Mouse (Mus musculus) cerebral cortex, adult 2 months (tissue): ENCODE measurements around the gene Tmem54.

Experiments
- WGBS: fragments of 180-500 bp; shearing (Covaris S2); methylation state at CpG from one replicate; pipeline ENCODE4 v1.1.7; 2018; 5-methylcytosine and 5-hydroxymethylcytosine counted together

The Tmem54 gene

DNA sequence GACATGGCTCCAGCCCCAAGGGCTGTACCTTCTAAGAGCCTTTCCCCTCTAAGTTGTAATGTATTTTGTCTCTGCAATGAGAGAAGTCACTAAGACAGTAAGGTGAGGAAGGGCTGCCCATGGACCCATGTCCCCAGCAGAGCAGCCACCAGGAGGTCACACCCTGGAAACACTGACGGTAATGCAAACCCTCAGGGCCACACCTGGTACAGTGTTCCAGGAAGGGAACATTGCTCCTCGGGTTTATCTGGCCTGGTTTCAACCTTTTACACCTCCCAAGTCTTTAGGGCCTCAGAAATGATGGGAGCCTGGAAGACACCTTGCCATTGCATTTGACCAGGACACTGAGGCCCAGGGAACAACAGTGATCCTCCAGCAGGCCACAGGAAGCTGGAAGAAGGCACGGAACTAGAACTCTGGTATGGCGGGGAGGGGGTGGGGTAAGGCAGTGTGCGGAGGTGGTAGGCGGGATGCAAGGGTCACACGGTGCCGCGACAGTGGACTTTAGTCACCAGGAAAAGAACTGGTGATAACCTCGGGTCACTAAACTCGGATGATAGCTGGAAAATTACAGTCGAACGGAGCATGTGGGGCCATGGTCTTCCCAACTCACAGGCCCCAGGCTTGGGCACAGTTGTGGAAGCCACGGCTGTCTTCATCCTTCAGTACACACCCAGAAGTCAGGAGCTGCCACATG lies 3.1 kb upstream of the Tmem54 start:
- 87% methylated on average over 14 of the region's 14 CpGs for WGBS

DNA sequence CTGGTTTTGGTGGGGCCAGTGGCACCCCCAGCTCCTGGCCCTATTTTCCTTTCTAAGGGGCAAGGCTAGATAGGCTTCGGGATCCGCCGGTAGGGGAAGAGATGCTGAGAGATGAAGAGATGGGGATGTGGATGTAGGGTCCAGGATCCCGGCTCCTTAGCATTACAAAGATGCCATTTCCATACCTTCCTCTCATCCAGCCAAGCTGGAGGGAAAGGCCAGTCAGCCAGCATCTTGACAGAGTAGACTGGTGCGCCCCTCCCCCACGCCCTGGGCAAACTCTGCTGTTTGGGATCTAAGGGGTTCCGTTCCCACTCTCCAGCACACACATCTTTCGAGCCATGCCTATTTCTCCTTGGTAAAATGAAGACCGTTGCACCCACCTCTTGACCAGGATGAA lies 725 bp downstream of the Tmem54 start:
- 51% methylated on average over 9 of the region's 9 CpGs for WGBS

DNA sequence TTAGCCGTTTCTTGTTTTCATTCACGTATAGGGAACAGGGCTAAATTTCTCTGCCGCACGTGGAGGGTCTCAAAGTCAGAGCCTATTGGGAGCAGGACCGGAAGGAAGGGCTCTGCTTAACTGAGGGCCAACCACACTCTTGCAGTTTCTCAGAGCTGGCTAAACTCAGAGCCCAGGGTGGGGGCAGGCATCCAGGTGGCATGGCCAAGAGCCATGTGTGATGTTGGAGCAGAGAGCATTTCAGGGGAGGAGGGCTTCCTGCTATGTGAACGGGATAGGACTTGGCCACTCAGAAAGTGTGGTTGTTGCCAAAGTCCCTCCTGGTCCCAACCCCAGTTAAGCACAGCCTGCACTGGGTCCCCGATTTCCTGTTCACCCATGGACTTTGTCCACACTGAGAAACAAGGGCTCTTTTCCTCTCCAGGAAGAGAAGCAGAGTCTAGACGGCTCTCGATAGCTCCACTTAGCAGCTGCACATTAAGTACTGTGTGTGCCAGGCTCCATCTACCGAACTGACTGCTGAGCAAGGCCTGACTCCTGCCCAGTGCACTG lies 2.1 kb downstream of the Tmem54 start:
- WGBS = 59% methylated on average over 10 of the region's 10 CpGs

DNA sequence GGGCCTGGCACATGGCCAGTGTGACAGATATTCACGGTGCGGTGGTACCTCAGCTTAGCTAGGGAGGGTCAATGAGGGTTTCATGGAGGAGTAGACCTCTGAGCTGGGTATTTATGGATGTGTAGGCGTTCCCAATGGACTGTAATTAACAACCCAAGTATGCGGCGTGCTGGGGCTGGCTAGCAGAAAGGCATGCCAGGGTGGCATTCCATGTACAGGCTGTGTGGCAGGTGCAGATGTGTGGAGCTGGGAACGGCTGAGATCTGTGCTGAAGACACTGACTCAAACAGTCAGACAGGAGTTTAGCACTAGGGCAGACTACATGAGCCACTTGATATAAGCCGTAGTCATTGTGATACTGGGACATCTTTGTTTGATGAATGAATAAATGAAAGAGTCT lies 3.3 kb downstream of the Tmem54 start:
- WGBS = 61% methylated on average over 7 of the region's 7 CpGs

DNA sequence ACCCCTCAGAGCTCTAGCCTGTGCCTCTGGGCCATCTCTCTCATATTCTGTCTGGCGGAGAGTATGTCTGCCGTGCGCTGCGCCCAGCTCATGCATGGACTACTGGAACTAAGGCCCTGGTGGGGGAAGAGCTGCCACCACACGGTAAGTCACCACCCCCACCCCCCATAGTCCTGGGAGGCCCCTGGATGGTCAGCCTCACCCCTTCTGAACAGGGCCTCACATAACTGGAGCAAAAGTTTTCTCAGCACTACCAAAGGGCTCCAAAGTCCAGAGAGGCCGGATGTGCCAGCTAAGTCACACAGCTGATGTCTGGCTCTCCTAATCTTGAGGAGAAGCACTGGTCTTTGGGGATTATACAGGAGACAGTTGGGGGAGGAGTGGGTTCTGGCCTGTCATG lies 5.5 kb downstream of the Tmem54 start:
- WGBS = 88% methylated on average over 6 of the region's 6 CpGs

DNA sequence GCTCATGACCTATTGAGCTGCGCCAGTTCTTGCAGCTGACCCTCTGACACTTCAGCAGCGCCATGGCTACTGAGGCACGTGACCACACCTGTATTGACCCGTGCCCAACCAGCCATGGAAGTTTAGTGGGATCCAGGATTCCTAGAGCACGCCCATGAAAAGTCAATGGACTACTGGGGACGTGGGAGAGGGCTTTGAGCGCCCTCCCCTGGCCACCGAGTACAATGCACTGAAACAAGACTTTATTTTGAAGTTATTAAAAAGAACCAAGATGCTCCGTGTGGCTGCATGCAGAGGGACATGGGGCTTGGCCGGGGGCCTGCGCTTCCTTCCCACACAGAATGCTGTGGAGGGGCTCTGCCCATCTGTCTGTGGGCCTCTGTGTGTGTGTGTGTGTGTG lies 6.0 kb downstream of the Tmem54 start:
- 53% methylated on average over 11 of the region's 11 CpGs for WGBS

DNA sequence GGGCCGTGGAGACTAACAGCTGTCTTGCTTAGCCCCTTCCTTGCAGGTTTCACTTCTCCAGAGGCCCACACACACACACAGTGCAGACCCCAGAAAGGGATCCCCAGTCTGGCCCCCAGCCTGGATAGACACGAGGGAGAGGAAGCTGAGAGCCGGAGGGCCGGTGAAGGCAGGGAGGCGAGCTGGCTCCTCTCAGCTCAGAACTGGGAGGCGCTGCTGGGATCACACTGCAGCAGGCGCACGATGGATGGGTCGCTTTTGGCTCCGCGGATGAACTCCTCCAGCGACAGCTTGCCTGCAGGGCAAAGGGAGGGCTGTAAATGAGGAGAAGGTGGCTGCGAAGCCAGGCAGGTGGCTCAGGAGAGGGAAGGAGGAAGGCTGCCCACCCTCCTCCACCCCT lies 6.9 kb downstream of the Tmem54 start:
- WGBS = 41% methylated on average over 13 of the region's 13 CpGs

DNA sequence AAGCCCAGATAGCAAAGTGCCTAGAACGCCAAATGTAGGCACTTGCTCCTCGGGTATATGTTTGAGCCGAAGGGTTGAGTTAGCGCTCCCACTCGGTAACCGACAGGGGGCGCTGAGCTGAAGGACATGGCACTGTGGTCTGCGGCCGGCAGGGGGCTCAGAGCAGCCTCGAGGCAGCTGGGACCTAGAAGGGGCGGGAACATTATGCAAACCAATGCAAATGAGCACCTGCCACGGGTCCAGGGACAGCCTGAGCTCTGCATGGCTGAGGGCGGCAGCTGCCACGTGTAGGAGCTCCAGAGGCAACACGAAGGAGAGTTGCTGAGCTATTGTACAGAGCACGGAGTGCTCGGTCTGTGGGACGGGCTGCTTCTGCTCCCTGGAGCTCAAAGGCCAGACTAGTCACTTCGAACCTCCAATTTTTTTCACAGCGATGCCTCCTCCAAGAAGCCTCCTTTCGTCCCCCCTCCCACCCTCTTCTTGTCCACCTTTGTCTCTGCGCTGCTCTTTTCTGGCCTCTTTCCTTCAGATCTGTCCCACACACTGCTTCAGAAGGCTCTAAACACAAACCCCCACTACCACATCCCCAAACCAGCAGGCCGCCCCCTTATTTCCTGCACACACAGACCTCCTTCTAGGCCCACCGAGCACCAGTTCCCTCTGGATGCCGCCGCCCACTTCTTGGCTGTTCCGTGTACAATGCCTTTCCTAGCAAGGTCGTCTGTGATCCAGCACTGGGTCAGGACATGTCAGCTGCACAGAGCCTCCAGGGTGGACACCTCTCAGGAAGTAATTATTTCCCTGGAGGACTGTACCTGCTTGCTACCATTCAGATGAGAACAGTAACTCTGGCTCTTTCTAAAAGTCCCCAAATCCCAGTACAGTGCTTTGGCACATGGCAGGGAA lies 8.0 kb downstream of the Tmem54 start:
- 19% methylated on average over 28 of the region's 28 CpGs for WGBS

DNA sequence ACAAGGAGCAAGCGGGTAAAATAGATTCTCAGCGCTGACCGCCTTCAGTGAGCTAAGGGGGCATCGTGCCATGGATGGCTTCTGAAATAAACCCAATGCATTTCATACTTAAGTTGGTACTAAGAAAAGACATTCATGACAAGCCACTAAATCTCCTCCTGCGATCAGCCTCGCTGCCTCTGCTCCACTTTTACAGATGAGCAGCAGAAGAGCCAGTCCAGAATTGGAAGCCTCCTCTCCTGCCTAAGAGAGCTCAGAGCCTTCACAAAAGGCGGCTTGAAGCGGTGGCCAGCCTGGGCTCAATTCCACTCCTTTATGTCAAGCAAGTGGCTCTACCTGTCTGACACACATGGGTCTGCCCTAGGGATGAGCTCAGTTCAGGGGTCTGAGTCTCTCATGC lies 11.4 kb downstream of the Tmem54 start:
- WGBS = 62% methylated on average over 8 of the region's 8 CpGs

DNA sequence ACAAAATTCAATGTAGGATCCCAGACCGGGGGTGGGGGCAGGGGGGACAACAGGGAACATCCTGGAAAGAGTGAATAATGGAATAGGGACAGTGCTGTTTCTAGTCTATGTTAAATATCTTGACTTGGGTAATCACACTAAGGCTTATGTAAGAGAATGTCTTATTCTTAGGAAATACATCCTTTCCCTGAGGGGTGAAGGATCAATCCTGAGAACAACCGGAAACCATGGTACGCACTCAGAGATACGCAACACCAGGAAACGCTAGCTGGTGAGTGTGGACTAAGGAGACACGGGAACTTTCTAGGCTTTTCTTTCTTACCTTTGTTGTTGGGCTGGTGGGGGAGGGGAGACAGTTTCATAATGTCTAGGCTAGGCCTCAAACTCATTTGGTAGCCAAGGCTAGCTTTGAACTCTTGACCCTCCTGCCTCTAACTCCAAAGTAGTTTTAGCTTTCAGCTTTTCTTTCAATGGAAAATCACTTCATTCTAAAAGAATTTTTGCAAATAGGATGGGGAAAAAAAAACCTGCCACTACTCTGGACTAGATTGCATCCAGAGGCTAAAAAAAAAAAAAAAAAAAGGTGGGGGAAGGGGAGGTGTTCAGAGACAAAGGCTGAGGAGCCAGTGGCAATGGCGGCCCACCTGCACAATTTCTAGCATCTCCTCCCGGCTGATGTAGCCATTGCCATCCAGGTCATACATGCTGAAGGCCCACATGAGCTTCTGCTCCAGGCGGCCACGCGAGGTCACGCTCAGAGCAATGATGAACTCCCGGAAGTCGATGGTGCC lies 12.6 kb downstream of the Tmem54 start:
- WGBS = 81% methylated on average over 14 of the region's 14 CpGs

DNA sequence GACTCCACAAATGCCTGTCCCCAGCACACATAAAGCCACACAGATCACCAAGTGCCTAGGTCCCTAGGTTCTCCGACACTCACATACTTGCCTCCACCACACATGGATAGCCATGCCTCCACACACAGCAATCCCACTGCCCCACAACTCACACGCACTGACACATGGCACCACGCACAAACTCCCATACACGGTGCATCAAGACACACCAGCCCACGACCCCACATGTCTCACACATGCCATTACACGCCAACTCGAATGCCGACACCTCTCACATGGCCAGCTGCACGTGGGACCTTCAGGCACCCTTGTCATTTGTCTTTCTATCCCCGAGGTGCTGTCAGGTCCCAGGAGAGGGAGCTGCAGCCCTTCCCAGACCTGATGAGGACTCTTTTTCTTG lies 14.4 kb downstream of the Tmem54 start:
- WGBS = 50% methylated on average over 10 of the region's 10 CpGs

DNA sequence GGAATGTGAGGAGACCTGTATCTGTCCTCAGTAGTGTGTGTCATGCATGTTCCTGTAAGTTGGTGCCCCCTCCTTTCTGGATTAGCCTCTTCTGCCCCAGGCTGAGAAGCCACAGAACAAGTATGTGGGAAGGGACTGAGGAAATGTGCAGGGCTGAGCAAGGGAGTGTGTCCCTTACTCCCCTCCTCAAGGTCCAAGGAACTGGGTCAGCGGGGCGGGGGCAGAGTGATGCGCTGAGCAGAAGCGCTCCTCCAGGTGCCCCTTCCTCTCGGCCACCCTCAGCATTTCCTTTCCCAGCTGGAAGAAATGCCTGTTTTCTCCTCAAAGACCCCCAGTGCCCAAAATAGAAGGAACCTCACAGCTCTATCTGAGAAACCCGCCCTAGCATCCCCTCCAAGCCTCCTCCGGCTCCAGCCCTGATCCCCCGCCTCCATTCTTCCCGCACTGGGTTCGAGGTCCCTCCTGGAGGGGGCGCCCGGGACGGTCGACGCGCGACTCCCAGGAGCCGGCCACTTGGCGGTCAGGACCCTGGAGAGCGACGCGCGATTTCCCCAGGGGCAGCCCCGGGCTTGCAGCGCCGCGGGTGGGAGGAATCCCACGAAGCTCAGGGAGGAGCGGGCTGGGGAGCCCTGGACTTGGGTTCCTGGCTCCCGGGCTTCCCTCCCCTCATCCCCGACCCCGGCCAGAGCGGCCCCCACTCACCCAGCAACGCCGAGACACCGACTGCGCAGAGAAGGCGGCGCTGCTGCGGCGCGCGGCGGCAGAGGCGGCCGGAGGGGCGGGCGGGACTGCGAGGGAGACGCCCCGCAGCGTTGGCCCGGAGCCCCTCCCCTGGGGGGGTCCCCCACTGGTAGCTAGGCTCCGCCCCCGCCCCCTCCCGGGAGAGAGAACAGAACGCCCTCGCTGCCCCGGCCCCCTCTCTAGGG lies 15.4 kb downstream of the Tmem54 start:
- WGBS = 2% methylated on average over 51 of the region's 59 CpGs

DNA sequence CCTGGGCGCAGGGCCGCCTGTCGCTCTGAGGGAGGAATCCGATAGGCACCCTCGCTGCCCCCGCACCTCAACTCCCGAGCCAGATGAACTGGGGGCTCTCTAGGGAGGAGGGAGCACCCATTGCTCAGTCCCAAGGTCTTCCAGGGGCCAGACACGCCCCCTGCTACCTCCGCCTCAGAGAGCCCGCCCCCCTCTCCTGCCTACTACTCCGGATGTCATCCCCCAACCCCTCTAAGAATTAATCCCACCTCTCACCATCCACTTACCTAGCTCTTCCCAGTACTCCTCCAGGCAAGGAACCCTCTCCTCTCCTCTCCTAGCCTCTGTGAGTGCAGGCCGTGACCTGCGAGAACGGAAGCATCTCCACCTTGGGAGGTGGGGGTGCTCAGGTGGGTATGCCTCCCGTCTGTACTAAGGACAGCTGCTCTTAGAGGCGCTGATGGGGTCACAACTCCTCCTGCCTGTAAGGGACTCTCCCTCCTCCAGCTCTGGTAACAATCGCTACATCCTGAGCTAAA lies 16.3 kb downstream of the Tmem54 start, which contains the start of gene Hpca:
TSS of gene Hpca (minus strand) at position 468 of the 518 bp plus-strand sequence.
- 2% methylated on average over 17 of the region's 17 CpGs for WGBS

DNA sequence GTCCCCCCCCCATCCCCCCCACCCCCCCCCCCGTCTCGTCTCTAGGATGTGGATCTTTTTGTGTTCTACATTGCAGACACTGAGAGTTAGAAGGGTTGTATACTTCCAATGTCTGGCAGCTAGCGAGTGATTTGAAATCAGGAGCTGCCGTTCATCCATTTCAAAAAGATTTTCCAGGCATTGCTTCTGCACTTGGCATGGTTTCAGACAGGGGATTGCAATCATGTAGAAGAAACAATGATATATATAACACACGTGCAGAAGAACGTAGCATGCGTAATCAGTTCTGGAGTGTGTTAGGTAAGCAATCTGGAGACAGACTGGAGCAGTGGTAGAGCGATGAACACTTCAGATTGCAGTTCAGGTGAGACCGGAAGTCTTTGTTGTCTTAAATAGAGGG lies 16.8 kb downstream of the Tmem54 start:
- WGBS = 16% methylated on average over 9 of the region's 9 CpGs

DNA sequence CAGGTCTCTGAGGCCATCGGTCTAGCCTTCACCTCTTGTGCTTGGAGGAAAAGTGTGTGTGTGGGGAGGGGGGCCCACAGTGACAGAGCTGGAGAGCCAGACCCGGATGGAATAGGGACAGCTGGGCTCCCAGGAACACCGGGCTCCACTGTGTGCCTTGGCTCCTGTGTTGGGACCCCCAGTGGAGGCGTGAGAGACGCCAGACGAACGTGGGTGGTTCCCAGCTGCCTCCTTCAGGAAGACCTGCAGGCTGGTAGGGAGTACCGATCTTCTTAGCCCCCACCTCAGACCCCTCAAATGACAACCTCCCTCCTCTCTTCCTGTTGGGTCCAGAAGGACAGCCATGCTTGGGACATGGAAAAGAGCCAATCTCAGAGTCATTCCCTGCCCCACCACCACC lies 17.4 kb downstream of the Tmem54 start:
- WGBS = 30% methylated on average over 8 of the region's 8 CpGs

DNA sequence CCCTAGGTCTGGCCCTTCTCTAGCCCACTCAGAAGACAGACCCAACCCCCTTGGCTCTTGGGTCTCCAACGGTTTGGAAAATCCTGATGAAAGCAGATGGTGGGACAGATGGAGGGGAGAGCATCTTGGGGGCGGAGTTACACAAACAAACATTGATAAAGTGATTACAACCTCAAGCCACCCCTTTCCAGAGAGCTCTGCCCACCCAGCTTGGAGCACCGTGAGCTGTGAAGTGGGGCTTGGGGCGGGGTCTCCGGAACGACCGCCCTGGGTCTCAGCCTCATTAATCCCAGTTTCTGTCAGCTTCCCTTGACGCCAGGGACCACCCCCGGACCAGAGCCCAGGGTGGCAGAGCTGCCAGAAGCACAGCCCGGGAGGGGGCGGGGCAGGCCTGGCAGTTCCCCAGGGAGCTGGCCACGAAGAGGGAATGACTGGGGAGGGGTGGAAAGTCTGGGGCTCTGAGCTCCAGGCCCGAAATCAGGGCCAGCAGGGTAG lies 19.4 kb downstream of the Tmem54 start:
- 11% methylated on average over 13 of the region's 13 CpGs for WGBS

DNA sequence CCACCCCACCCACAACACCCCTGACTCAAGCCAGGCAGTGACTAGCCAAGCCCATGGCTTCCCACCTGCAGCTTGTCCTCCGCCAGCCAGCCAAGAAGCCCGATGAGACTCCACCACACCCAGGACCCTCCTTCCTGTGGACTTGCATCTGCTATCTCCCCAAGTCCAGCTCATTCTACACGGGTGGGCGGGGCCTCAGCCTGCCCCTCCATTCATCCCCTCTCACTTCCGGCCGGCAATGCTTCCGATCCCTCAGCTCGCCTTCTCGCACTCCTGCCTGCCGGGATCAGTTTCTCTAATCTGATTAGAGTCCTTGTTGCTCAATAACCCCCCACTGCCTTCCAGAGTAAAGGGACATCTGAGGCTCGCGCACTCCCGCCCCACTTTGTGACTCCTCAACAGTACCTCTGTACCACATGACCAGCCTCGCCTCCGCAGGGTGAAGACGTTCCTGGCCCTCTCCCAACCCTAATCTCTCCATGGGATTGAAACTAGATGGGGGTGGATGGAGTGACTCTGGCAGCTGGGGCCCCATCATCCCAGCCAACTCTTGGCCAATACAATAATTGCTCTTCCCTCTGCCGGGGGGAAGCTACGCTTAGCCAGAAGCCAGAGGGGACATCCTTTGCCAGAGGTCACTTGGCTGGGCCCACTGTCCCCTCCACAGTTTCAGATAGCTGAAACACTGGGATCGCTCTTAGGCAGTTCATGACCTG lies 20.5 kb downstream of the Tmem54 start:
- 29% methylated on average over 19 of the region's 19 CpGs for WGBS

DNA sequence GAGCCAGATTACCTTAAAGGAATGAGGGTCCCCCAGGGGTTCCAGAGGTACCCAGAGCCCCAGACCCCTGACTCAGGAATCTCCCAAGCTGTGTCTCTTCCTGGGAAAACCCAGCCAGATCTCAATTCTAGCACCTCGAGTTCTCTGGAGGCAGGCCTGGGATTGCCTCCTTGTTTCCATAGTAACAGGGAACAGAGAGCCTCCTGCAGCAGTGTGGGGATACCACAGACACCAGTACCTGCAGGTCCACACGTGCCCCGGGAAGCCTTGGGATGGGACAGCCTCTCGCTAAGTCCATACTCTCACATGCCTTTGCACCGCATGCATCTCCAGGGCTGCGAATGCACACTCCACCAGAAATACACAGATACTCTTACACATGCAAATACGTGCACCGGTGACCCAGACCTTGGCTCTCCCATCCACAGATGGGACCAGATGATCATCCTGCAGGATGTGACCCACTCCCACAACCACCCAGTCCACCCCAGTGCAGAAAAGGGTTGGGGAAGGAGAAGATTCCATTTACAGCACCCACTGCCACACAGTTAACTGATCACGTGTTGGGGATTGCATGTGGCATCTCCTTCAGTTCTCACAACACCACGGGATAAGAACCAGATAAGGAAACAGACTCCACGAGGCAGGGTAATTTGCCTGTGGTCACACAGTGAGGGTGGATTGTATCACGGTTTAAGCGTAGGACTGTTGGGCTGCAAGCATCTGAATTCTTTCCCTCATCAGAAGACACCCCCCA lies 23.4 kb downstream of the Tmem54 start:
- WGBS = 33% methylated on average over 13 of the region's 13 CpGs

DNA sequence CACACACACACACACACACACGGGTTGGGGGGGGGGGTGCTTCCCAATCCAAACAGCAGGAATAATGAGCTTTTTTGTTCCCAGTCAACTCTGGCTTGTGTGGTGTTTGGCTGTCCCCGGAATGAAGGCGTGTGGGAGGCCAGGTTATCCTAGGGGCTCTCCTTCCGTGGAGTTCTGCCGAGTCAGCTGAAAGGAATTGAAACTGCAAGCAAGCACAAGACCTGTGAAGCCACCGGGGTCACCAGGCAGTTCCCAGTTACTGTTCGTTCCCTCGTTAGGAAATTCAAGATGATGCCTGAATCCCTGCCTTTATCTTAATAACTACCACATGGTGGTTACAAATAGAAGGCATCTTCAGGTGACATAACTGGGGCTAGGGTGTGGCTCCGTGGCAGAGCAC lies 24.0 kb downstream of the Tmem54 start:
- 18% methylated on average over 9 of the region's 9 CpGs for WGBS
